Mouse (Mus musculus) layer of hippocampus, adult 11-12 months (tissue): ENCODE measurements around the gene Spon1.

Experiments used
- DNase-seq: peaks from one replicate; pipeline ENCODE4 v3.0.0; 2022; ENCODE audit warnings: low spot score

Gene Spon1

GRCm38 (mm10) chr7:114090231-114090630 is 324.4 kb downstream of the Spon1 start:
- DNase-seq = no peak

- no peak for DNase-seq
These were observed 325.2 kb downstream of the Spon1 start for GRCm38 (mm10) chr7:114090892-114091545.
